Mouse (Mus musculus) heart, postnatal 25 days (tissue): ENCODE measurements around the gene 2310030G06Rik. TPM values are rescaled to one million over a fixed set of nuclear protein-coding genes. Genes with fewer than 3 reads are reported as not detected.

Source experiments
- DNase-seq: peaks from one replicate; pipeline ENCODE4 v3.0.0; 2022; ENCODE audit warnings: low spot score
- intact Hi-C: fragments of 180-260 bp; cut with DNase I; formaldehyde crosslinking; loops from one replicate; pipeline ENCODE4 v1.15.1; 2025
- total RNA-seq, 2 experiments: library from RNA; stranded (reverse); gene quantifications; 2 replicates each; pipeline ENCODE4 v1.2.3; 2021

Gene 2310030G06Rik
- total RNA-seq = 1 to 10 TPM; 1.9 to 2.4 TPM

DNA sequence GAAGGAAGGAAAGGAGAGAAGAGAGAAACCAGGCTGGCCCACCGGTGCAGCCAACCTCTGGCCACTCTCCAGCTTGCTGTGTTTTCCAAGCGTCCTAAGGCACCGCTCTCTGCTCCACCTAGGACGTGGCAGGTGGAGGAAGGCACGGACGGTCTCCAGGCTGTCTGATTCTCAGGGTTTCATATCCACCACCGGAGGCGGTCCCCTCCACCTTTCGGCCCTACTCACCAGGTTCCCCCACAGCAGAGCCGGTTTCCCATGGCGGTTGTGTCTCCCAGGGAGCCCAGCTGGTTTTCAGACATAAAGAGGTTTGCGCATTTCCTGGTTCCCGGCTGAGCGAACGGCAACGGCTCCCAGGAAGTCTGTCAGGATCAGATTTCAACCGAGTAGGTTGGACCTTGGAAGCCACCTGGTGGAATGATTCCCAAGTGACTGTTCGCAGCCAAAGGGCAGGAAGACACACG lies at the start of gene 2310030G06Rik:
TSS of gene 2310030G06Rik (minus strand) at position 323 of the 464 bp plus-strand sequence.
- DNase-seq = no peak
- intact Hi-C loops = no loop called here

DNA sequence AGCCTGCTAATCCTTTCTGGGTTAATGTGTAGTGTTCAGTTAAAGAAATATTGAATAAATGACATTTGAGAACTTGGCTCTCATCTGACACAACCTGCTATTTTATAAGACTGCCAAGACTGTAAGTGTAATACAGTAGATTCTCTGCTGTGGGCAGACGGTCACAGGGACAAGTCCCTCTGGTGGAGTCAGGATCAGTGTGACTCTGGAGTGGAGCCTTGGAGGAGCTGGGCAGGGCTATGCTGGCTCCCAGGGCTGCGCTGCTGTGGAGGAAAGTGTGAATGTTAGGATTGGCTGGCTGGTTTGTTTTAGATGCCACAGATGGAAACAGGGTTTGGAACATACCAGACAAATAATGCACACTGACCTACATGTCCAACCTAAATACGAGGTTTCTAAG lies 48.9 kb upstream of the 2310030G06Rik start:
- DNase-seq = no peak
- intact Hi-C loops = no loop called here

DNA sequence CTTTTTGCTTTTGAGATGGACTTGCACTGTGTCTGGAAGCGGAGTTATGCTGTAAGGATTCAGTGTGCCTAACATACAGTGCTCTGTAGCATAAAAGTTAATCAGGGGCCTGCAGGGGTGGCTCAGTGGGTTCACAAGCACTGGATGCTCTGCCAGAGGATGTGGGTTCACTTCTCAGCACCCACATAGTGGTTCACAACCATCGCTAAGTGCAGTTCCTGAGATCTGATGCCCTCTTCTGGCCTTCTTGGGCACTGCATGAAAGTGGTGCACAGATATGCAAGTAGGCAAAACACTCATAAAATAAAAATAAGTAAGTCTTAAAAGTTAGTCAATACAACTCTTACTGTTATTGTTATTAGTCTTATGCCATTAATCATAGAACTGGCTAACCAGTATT lies 35.8 kb upstream of the 2310030G06Rik start:
- intact Hi-C loops = no loop called here
- DNase-seq = no peak

GRCm38 (mm10) chr9:50776162-50776760 lies 29.9 kb upstream of the 2310030G06Rik start:
- intact Hi-C loops = no loop called here

GRCm38 (mm10) chr9:50775662-50776126 lies 29.4 kb upstream of the 2310030G06Rik start:
- intact Hi-C loops = no loop called here
- DNase-seq = no peak

More at GRCm38 (mm10) chr9:50776162-50776760, 29.9 kb upstream of the 2310030G06Rik start:
- no peak for DNase-seq

DNA sequence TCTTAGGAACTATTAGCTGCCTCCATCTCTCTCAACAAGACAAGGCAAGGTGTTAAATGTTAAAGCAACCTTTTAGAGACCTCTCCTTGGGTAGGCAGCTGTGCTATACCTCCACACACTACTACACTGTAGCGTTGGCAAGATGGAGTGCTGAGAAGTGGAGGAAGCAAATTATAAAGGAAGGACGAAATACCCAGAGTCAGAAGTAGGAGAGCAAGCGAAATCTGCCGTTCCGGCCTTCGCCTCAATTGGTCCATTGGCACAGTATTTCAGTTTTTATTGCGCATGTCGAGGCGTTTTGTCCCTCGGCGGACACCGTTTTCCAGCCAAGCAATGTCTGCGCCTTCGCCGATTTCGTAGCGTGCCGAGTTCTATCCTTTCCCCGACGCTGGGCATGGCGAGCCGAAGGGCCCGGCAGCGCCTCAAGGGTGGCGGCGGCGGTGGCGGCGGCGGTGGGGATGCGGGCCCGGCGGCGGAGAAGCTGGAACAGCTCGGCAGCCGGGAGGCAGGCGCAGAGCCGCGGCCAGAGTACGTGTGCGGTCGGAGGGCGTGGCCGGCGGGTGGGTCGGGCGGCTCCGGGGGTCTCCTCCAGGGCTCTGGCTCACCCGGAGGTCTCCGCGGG lies 28.8 kb upstream of the 2310030G06Rik start, which contains the start of the genes Alg9 and 1110032A03Rik:
TSS of gene Alg9 (plus strand) at position 29 of the 622 bp plus-strand sequence.
TSS of gene 1110032A03Rik (minus strand) at position 530 of the 622 bp plus-strand sequence.
- DNase-seq = peak; percentile 67
- intact Hi-C loops = no loop called here

GRCm38 (mm10) chr9:50774026-50774462 lies 27.7 kb upstream of the 2310030G06Rik start:
- intact Hi-C loops = no loop called here
- DNase-seq = no peak

GRCm38 (mm10) chr9:50770011-50770410 lies 23.7 kb upstream of the 2310030G06Rik start:
- intact Hi-C loops = no loop called here
- DNase-seq = no peak

DNA sequence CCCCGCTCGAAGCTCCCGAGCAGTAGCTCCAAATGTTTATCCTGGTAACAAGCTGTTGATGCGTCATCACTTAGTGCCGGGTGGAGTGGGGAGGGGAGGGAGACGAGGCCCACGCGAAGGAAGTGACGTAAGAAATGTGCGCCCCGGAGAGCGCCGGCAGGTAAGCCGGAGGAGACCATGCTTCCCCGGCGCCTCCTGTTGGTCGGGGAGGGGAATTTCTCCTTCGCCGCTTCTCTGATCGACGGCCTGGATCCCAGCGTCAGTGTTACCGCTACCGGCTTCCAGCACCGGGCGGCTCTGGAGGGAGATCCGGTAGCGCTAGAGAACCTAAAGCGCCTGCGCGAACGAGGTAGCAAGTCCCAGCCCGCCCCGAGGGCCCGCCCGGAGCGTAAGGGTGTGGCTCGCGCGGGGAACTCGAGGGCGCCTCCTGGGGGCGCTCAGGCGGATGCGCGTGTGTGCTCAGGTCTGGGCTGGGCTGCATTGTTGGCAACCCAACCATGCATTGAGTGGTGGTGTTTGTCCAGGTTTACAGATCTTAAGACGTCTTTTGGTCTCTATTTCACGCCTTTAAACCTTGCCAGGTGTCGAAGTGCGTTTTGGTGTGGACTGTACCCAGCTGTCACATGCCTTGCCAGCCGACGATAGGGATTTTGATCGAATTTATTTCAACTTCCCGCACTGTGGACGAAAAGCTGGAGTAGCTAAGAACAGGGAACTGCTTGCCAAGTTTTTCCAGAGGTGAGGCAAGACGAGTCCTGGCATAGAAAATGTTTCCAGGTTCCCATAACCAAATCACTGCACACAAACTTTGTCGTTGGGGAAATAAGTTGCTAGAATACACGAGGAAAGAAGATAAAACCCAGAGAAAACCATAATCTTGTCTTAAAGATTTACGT lies 22.0 kb upstream of the 2310030G06Rik start, which contains the start of gene Fdxacb1:
TSS of gene Fdxacb1 (plus strand) at position 130 of the 896 bp plus-strand sequence.
- intact Hi-C loops = loop anchor here (5.0 kb wide), 2 partner anchors 41 to 111 kb away; partner anchors contain the start of gene Dlat
- DNase-seq = peak; percentile 96

DNA sequence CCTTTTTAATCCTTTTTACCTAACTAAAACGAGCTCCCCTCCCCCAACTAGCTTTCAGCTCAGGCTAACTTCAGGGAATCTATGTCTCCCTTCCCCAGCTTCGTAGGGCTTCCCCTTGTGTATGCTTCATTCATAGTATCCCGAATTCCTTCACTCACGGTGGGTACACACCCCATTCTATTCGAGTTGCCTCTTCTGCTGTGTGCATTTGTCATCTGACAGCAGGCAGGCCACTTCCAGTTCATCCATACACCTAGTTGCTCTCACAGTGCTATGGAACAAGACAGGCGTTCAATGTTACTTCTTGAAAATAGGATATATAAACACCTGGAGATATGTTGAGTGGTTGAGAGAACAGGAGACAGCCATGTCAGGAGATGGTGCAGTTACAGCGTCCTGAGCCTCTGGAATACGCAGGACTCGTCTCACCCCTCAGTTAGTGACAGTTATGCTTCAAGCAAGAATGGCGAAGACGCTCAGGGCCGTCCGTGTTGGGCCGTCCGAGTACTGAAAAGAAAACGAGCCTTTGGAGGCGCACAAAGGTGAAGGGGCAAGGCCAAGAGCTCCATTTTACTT lies 21.3 kb upstream of the 2310030G06Rik start:
- intact Hi-C loops = loop anchor here (5.0 kb wide), 2 partner anchors 40 to 110 kb away; partner anchors contain the start of gene Dlat
- DNase-seq = no peak

DNA sequence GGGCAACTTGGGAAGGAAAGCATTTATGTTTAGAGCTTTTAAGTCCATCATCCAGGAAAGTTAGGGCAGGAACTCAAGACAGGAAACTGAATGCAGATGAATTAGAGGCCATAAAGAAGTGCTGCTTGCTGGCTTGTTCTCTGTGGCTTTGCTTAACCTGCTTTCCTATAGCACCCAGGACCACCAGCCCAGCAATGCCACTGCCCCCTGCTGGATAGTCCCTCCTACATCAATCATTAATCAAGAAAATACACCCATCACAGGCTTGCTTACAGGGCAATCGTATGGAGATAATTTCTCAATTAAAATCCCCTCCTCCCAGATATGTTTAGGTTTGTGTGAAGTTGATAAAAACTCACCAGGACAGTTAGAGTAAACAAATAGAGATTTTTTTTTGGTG lies 17.0 kb upstream of the 2310030G06Rik start:
- intact Hi-C loops = no loop called here

GRCm38 (mm10) chr9:50761520-50762243 lies 15.3 kb upstream of the 2310030G06Rik start:
- intact Hi-C loops = no loop called here
- DNase-seq = no peak

More for the DNA sequence above, 17.0 kb upstream of the 2310030G06Rik start:
- DNase-seq = no peak

DNA sequence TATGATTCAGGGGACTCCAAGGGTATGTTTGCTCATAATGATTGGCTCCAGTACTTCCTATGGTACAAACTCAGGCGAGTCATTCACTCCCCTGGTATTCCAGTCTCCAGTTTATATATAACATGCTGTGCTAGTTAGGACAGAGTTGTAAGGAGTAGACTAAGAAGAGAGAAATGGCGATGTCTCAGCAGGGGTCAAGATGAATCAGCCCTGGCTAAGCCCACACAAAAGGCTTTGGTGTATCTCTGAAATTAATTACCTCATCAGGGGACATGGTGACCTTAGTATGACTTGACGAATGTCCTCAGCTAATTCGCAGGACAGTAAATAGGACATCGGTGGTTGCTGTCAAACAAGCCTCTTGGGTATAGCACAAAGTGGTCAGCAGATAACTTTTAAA lies 10.4 kb upstream of the 2310030G06Rik start:
- intact Hi-C loops = no loop called here
- DNase-seq = no peak

DNA sequence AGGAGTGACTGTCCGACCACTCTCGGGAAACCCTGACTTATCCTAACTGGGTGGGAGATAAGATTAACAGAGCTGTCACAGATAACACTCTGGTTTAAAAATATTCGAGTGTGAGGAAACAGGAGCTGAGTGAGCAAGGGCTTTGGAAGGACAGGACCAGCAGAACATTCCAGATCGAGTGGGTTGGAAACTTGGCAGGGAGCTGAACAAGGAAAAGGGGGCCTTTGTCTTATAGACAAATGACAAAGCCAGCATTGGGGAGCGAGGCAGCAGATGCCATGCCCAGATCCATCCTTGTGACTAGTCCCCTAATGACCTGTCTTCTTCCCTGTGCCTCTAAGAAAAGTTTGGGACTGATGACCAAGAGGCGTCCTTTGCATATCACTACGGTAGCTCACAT lies 7.6 kb upstream of the 2310030G06Rik start:
- intact Hi-C loops = no loop called here
- no peak for DNase-seq

DNA sequence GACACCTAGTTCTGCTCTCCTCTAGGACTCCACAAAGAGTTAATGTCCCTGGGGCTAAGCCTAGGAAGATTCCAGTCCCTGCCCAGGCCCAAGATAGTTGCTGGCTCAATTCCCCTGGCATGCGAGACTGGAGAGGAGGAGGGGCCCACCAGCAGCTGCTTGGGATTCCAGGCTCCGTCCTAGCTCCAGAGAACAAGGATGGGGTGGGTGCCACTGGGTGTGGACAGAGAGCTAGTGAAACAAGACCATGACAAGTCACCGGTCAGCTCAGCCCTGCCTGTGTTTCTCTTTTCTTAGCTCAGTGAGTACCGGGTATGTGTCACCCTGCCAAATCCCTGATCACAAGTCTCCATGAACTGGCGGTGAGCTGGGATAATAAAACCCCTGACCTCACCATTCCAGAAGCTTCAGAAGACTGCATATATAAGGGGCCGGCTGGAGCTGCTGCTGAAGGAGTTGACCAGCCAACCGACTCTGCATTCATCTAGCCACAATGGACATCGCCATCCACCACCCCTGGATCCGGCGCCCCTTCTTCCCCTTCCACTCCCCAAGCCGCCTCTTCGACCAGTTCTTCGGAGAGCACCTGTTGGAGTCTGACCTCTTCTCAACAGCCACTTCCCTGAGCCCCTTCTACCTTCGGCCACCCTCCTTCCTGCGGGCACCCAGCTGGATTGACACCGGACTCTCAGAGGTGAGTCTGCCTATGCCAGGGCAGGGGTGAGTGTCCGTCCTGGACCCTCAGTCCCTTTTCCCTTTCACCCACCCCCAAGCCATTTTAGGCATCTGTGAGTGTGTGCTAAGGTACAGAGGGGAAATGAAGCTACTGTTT lies 6.7 kb upstream of the 2310030G06Rik start:
- peak; percentile 89 for DNase-seq
- intact Hi-C loops = no loop called here

DNA sequence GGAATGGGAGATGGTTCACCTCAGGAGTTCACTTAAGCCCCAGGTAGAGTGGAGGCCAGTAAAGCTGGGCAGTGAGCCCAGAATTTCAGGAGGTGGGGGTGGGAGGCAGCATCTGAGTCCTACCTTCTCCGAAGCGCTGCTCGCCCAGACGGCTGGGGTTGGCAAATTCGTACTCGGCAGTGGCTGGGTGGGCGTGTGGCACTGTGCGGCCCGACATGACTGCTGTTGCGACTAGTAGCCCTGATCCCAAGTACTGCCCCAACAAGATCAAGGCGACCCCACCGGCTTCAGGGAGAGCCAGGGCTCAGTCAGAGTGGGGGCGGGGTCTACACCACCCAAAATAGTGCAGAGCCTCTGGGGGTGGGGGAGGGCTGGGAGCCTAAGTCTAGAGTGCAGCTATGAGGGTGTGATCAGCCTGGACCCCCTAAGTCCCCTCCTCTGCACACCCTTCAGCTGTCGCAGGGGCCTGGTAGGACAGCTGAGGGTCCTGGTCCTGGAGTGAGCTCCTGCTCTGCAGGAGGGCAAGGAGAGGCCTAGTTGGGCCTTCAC lies 5.8 kb upstream of the 2310030G06Rik start, which contains the start of gene Hspb2:
TSS of gene Hspb2 (minus strand) at position 301 of the 549 bp plus-strand sequence.
- intact Hi-C loops = no loop called here
- DNase-seq = no peak

- intact Hi-C loops = no loop called here
Observed at GRCm38 (mm10) chr9:50751323-50751722, 5.0 kb upstream of the 2310030G06Rik start, which contains the start of gene Cryab. Cryab (plus strand) TSS chr9:50751325.

GRCm38 (mm10) chr9:50750706-50751105 lies 4.4 kb upstream of the 2310030G06Rik start:
- intact Hi-C loops = no loop called here
- DNase-seq = no peak

More at GRCm38 (mm10) chr9:50751323-50751722, 5.0 kb upstream of the 2310030G06Rik start, which contains the start of gene Cryab:
- no peak for DNase-seq
